In the genomic region with DNA sequence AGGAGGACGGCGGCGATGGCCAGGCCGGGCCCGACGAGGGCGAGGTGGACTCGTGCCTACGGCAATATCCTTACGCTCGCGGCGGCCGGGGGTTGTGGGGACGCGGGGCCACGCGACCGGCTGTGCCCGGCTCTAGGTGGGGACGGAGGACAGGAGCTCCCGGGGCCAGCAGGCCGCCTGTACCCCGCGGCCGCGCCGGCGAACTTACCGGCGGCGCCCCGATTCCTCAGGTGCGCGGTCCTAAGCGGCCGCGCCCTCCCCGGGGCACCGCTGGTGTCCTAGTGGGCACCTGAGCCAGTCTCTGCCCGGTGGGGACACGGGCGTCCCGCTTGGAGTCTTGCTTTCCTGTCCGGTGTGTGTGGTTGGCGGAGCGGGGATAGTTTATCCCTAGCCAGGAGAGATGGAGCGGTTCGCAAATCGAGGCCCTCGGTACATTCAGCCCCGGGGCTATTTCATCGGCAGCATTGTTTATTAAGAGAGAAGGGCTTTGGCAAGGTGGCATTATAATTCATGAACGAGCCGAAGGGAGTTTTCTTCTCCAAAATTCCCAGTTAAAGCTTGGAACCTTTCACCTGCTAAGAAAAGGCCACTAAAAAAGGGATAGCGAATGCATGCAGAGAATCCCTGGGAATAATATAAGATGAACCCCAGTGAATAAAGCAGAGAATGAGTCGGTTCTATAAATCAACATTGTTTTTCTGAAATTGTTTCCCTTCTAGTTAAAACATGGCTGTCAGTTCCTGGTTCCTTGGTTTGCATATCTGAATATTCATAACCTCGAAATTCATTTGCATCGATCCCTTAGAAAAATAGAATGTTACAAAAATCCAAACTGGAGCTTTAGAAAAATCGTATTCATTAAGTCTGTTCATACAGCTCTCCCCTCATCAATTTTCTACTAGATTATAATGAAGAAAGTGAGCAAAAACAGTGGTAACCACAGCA, we compare ENCODE assay signal across 8 mouse cellular contexts. TPM values are rescaled to one million over a fixed set of nuclear protein-coding genes. Genes with fewer than 3 reads are reported as not detected.
DNase-seq lines count a peak whose midpoint lies in the region; ATAC-seq and TF ChIP-seq lines count a peak whose summit lies in the region.

No protein-coding gene starts in this region.

- TF ChIP-seq CTCF in midbrain, postnatal 0 days (IDR thresholded peaks at IDR 0.05), result no peak

- peak; percentile 2 for ATAC-seq in activated CD4-positive, CD25-positive, alpha-beta regulatory T cell, adult 4 months
- no peak; the same call in 1 of the 2 replicates for ATAC-seq in midbrain, postnatal 0 days (ENCODE audit: low FRiP score)

- H3K9ac ChIP-seq in midbrain, postnatal 0 days (replicated peaks; ENCODE audit: low read length, poor library complexity, severe bottlenecking), result peak overlapping the region; percentile 94

- peaks cover 29% of the 10 kb centered on the region for H3K36me3 ChIP-seq in heart, embryonic 10.5 days
- peaks cover 32% of the 10 kb centered on the region for H3K36me3 ChIP-seq in limb, embryonic 10.5 days
- peaks cover 14% of the 10 kb centered on the region for H3K36me3 ChIP-seq in midbrain, postnatal 0 days (ENCODE audit: insufficient read depth, low read length)

- WGBS in heart, embryonic 10.5 days, result 3% methylated on average over 59 of the region's 60 CpGs
- 2% methylated on average over 60 of the region's 60 CpGs for WGBS in limb, embryonic 10.5 days
- WGBS in midbrain, postnatal 0 days, result under 1% methylated on average over 57 of the region's 60 CpGs

- no peaks in the 10 kb centered on the region for H3K9me3 ChIP-seq in heart, embryonic 10.5 days
- no peaks in the 10 kb centered on the region for H3K9me3 ChIP-seq in limb, embryonic 10.5 days (replicated peaks)
- no peaks in the 10 kb centered on the region for H3K9me3 ChIP-seq in midbrain, postnatal 0 days (ENCODE audit: low read length)

- H3K4me3 ChIP-seq in heart, embryonic 10.5 days, result peak overlapping the region; percentile 99
- peak overlapping the region; percentile 70 for H3K4me3 ChIP-seq in limb, embryonic 10.5 days
- peak overlapping the region; percentile 98 for H3K4me3 ChIP-seq in midbrain, postnatal 0 days (ENCODE audit: low read depth, low read length)

- DNase-seq in gastrocnemius, adult 18-20 months (ENCODE audit: low spot score), result peak; percentile 22
- no peak for DNase-seq in gastrocnemius, postnatal 4 days (ENCODE audit: low spot score in 2 of 2)
- peak; percentile 60 for DNase-seq in 416B (ENCODE audit: low read depth)
- DNase-seq in heart, embryonic 10.5 days (ENCODE audit: low spot score), result peak; percentile 83
- DNase-seq in limb, embryonic 10.5 days (ENCODE audit: low spot score), result no peak
- peak; percentile 30 for DNase-seq in midbrain, postnatal 0 days (ENCODE audit: low spot score)
- DNase-seq in embryo, embryonic 10 days (ENCODE audit: low spot score), result no peak

- H3K27ac ChIP-seq in heart, embryonic 10.5 days, result peak overlapping the region; percentile 97
- H3K27ac ChIP-seq in limb, embryonic 10.5 days, result peak overlapping the region; percentile 85
- H3K27ac ChIP-seq in midbrain, postnatal 0 days (ENCODE audit: low read depth, low read length), result peak overlapping the region; percentile 86

- peaks cover 14% of the 10 kb centered on the region for H3K27me3 ChIP-seq in heart, embryonic 10.5 days (ENCODE audit: insufficient read depth, poor library complexity, severe bottlenecking)
- peaks cover 15% of the 10 kb centered on the region for H3K27me3 ChIP-seq in limb, embryonic 10.5 days (ENCODE audit: low read depth, poor library complexity, severe bottlenecking)
- H3K27me3 ChIP-seq in midbrain, postnatal 0 days (ENCODE audit: insufficient read depth, low read length), result no peaks in the 10 kb centered on the region

- H3K4me1 ChIP-seq in heart, embryonic 10.5 days, result peaks cover 10% of the 10 kb centered on the region; the same call in 1 of the 2 replicates
- peaks cover 17% of the 10 kb centered on the region for H3K4me1 ChIP-seq in limb, embryonic 10.5 days
- H3K4me1 ChIP-seq in midbrain, postnatal 0 days (ENCODE audit: insufficient read depth, low read length), result no peaks in the 10 kb centered on the region

- H3K4me2 ChIP-seq in midbrain, postnatal 0 days (ENCODE audit: low read depth, low read length, poor library complexity, severe bottlenecking), result peak overlapping the region; percentile 66

RNA-seq across cellular contexts. Expression of a gene that starts 0.7 kb away (rescaled TPM):
- 10 to 100 TPM in 1 of 2 experiments, 1 to 10 TPM in 1; 7.8 to 11.7 TPM for total RNA-seq in gastrocnemius, adult 18-20 months (2021)
- total RNA-seq in gastrocnemius, postnatal 4 days (2021), result 10 to 100 TPM; 66.2 to 71.4 TPM
- 100 to 1,000 TPM; 631 to 671 TPM for polyA plus RNA-seq in activated CD4-positive, CD25-positive, alpha-beta regulatory T cell, adult 4 months (2017; shearing (Covaris generic))
- polyA plus RNA-seq in heart, embryonic 10.5 days (2016; fragmentation: Nextera tagmentation; extraction: Ambion mirVana), result 238 and 256 TPM in 2 replicates
- polyA plus RNA-seq in limb, embryonic 10.5 days (2016; fragmentation: Nextera tagmentation; extraction: Ambion mirVana), result 157 and 165 TPM in 2 replicates
- total RNA-seq in midbrain, postnatal 0 days (2014; rRNA removed), result 168 and 207 TPM in 2 replicates
- polyA plus RNA-seq in midbrain, postnatal 0 days (2015; fragmentation: Nextera tagmentation; extraction: Ambion mirVana), result 384 and 410 TPM in 2 replicates

RNA-seq across cellular contexts. Expression of a gene that starts 0.9 kb away (rescaled TPM):
- 1 to 10 TPM; 4.9 to 7.8 TPM for total RNA-seq in gastrocnemius, adult 18-20 months (2021)
- 10 to 100 TPM; 54.9 to 59.1 TPM for total RNA-seq in gastrocnemius, postnatal 4 days (2021)
- polyA plus RNA-seq in activated CD4-positive, CD25-positive, alpha-beta regulatory T cell, adult 4 months (2017; shearing (Covaris generic)), result under 1 TPM; 0.07 to 0.37 TPM
- 51.2 and 58.3 TPM in 2 replicates for polyA plus RNA-seq in heart, embryonic 10.5 days (2016; fragmentation: Nextera tagmentation; extraction: Ambion mirVana)
- polyA plus RNA-seq in limb, embryonic 10.5 days (2016; fragmentation: Nextera tagmentation; extraction: Ambion mirVana), result 38.7 and 44.0 TPM in 2 replicates
- 14.3 and 16.9 TPM in 2 replicates for total RNA-seq in midbrain, postnatal 0 days (2014; rRNA removed)
- polyA plus RNA-seq in midbrain, postnatal 0 days (2015; fragmentation: Nextera tagmentation; extraction: Ambion mirVana), result 13.8 and 16.2 TPM in 2 replicates

RNA-seq across cellular contexts. Expression of a gene that starts 16.7 kb away (rescaled TPM):
- not detected for total RNA-seq in gastrocnemius, adult 18-20 months (2021)
- not detected for total RNA-seq in gastrocnemius, postnatal 4 days (2021)
- polyA plus RNA-seq in activated CD4-positive, CD25-positive, alpha-beta regulatory T cell, adult 4 months (2017; shearing (Covaris generic)), result not detected
- not detected in 2 replicates for polyA plus RNA-seq in heart, embryonic 10.5 days (2016; fragmentation: Nextera tagmentation; extraction: Ambion mirVana)
- polyA plus RNA-seq in limb, embryonic 10.5 days (2016; fragmentation: Nextera tagmentation; extraction: Ambion mirVana), result not detected in 2 replicates
- not detected in 2 replicates for total RNA-seq in midbrain, postnatal 0 days (2014; rRNA removed)
- polyA plus RNA-seq in midbrain, postnatal 0 days (2015; fragmentation: Nextera tagmentation; extraction: Ambion mirVana), result not detected in 2 replicates

RNA-seq across cellular contexts. Expression of a gene that starts 32.9 kb away (rescaled TPM):
- total RNA-seq in gastrocnemius, adult 18-20 months (2021), result under 1 TPM; 0.50 to 0.93 TPM
- 1 to 10 TPM; 4.5 to 5.6 TPM for total RNA-seq in gastrocnemius, postnatal 4 days (2021)
- 1 to 10 TPM; 2.2 to 2.9 TPM for polyA plus RNA-seq in activated CD4-positive, CD25-positive, alpha-beta regulatory T cell, adult 4 months (2017; shearing (Covaris generic))
- polyA plus RNA-seq in heart, embryonic 10.5 days (2016; fragmentation: Nextera tagmentation; extraction: Ambion mirVana), result 2.0 and 3.5 TPM in 2 replicates
- polyA plus RNA-seq in limb, embryonic 10.5 days (2016; fragmentation: Nextera tagmentation; extraction: Ambion mirVana), result 2.4 and 2.5 TPM in 2 replicates
- 1.2 and 1.6 TPM in 2 replicates for total RNA-seq in midbrain, postnatal 0 days (2014; rRNA removed)
- polyA plus RNA-seq in midbrain, postnatal 0 days (2015; fragmentation: Nextera tagmentation; extraction: Ambion mirVana), result 1.8 and 1.9 TPM in 2 replicates

Comparison
In these comparisons a context has a peak if more than half of its experiments do, and no peak if none do; other contexts are left out.
1. DNase-seq: peak in gastrocnemius, adult 18-20 months (single experiment), 416B (single experiment), heart, embryonic 10.5 days (single experiment) and midbrain, postnatal 0 days (single experiment); none in gastrocnemius, postnatal 4 days (0 of 2), limb, embryonic 10.5 days (single experiment) and embryo, embryonic 10 days (single experiment).
2. RNA of a gene that starts 0.9 kb away (polyA plus RNA-seq): 51.2 to 58.3 TPM in heart, embryonic 10.5 days, 38.7 to 44.0 TPM in limb, embryonic 10.5 days and 13.8 to 16.2 TPM in midbrain, postnatal 0 days; 0.07 to 0.37 TPM in activated CD4-positive, CD25-positive, alpha-beta regulatory T cell, adult 4 months; every median in the first group is over 10 times any median in the second.
3. Peak in every context shown above with its lines, with median percentiles within 50 percentile points of each other: H3K27ac ChIP-seq and H3K4me3 ChIP-seq.